Mouse (Mus musculus): Measurements from ENCODE around the gene Neto2.

GRCm38 (mm10) chr8:85597413-85598191 lies 103.1 kb downstream of the Neto2 start:
- TF ChIP-seq POLR2A (IDR thresholded peaks at IDR 0.05; ENCODE audit: low read depth, low read length) (no peak), CTCF (conservative IDR thresholded peaks at IDR 0.05; ENCODE audit: insufficient read depth, insufficient read length, low read depth, low read length) (no peak)

Data from kidney, adult 2 months (tissue).